Mouse (Mus musculus) urinary bladder, postnatal 4 days (tissue): ENCODE results near the gene D5Ertd579e.
A peak's percentile ranks its signal among the peaks of the same experiment; 100 is the strongest.

ENCODE experiments used
- DNase-seq, 2 experiments: peaks; one replicate each; pipeline ENCODE4 v3.0.0; 2021 to 2022; ENCODE audit warnings: low spot score in 2 of 2

Gene D5Ertd579e

GRCm38 (mm10) chr5:36695461-36696231 is at the start of gene D5Ertd579e:
D5Ertd579e (minus strand) TSS chr5:36696024.
- peak; percentile 91 to 93 for DNase-seq

GRCm38 (mm10) chr5:36742126-36742848 is 46.5 kb upstream of the D5Ertd579e start:
- DNase-seq = peak; percentile 61 to 90

GRCm38 (mm10) chr5:36739829-36740228 is 44.0 kb upstream of the D5Ertd579e start:
- no peak for DNase-seq

- no peak for DNase-seq
Observed at GRCm38 (mm10) chr5:36738799-36739615, 43.2 kb upstream of the D5Ertd579e start.

GRCm38 (mm10) chr5:36737765-36738164 is 41.9 kb upstream of the D5Ertd579e start:
- DNase-seq = no peak

GRCm38 (mm10) chr5:36736009-36736408 is 40.2 kb upstream of the D5Ertd579e start:
- DNase-seq = peak in 1 of 2 experiments; percentile 40

GRCm38 (mm10) chr5:36735106-36735505 is 39.3 kb upstream of the D5Ertd579e start:
- no peak for DNase-seq

GRCm38 (mm10) chr5:36733405-36733804 is 37.6 kb upstream of the D5Ertd579e start:
- no peak for DNase-seq

- peak in 1 of 2 experiments; percentile 15 for DNase-seq
Observed at GRCm38 (mm10) chr5:36731901-36732652, 36.3 kb upstream of the D5Ertd579e start.

- peak in 1 of 2 experiments; percentile 16 for DNase-seq
Observed at GRCm38 (mm10) chr5:36730689-36731088, 34.9 kb upstream of the D5Ertd579e start.

GRCm38 (mm10) chr5:36729923-36730322 is 34.1 kb upstream of the D5Ertd579e start:
- no peak for DNase-seq

- no peak for DNase-seq
Observed at GRCm38 (mm10) chr5:36729086-36729473, 33.3 kb upstream of the D5Ertd579e start.

GRCm38 (mm10) chr5:36728403-36729085 is 32.7 kb upstream of the D5Ertd579e start:
- no peak for DNase-seq

GRCm38 (mm10) chr5:36727776-36728175 is 32.0 kb upstream of the D5Ertd579e start:
- no peak for DNase-seq

GRCm38 (mm10) chr5:36727136-36727535 is 31.3 kb upstream of the D5Ertd579e start:
- no peak for DNase-seq

GRCm38 (mm10) chr5:36726387-36726801 is 30.6 kb upstream of the D5Ertd579e start:
- no peak for DNase-seq

- no peak for DNase-seq
Observed at GRCm38 (mm10) chr5:36725861-36726260, 30.0 kb upstream of the D5Ertd579e start.

GRCm38 (mm10) chr5:36724274-36724673 is 28.4 kb upstream of the D5Ertd579e start:
- no peak for DNase-seq

GRCm38 (mm10) chr5:36723356-36723755 is 27.5 kb upstream of the D5Ertd579e start:
- no peak for DNase-seq

- no peak for DNase-seq
Observed at GRCm38 (mm10) chr5:36722415-36722856, 26.6 kb upstream of the D5Ertd579e start.
